Mouse (Mus musculus) stomach, embryonic 15.5 days (tissue): ENCODE results near the gene Ldhd. TPM values are rescaled to one million over a fixed set of nuclear protein-coding genes. Genes with fewer than 3 reads are reported as not detected.

Experiments
- ATAC-seq: fragments of 200-750 bp; cut with Nextera tagmentation; 2 replicates; pipeline ENCODE4 v1.8.0; 2017; ENCODE audit warnings: low read depth, moderate number of reproducible peaks, moderate TSS enrichment; ENCODE audit not compliant: insufficient read depth, low FRiP score
- H3K27ac ChIP-seq: fragments of 300-500 bp; sonication (generic); 2 replicates; pipeline ENCODE4 v1.5.1; 2015; ENCODE audit warnings: mild to moderate bottlenecking, inconsistent platforms
- H3K27me3 ChIP-seq: fragments of 300-500 bp; sonication (generic); replicated peaks from 2 replicates; pipeline ENCODE4 v1.6.1; 2015; ENCODE audit warnings: inconsistent platforms
- H3K36me3 ChIP-seq: fragments of 300-500 bp; sonication (generic); 2 replicates; pipeline ENCODE4 v1.6.1; 2015; ENCODE audit warnings: inconsistent platforms
- H3K4me1 ChIP-seq: fragments of 300-500 bp; sonication (generic); 2 replicates; pipeline ENCODE4 v1.6.1; 2015; ENCODE audit warnings: inconsistent platforms
- H3K4me2 ChIP-seq: fragments of 300-500 bp; sonication (generic); 2 replicates; pipeline ENCODE4 v1.6.1; 2015; ENCODE audit warnings: mild to moderate bottlenecking, inconsistent platforms
- H3K4me3 ChIP-seq: fragments of 300-500 bp; sonication (generic); replicated peaks from 2 replicates; pipeline ENCODE4 v1.5.1; 2015; ENCODE audit warnings: inconsistent platforms
- H3K9ac ChIP-seq: fragments of 300-500 bp; sonication (generic); 2 replicates; pipeline ENCODE4 v1.6.1; 2015; ENCODE audit warnings: inconsistent platforms
- H3K9me3 ChIP-seq: fragments of 300-500 bp; sonication (generic); 2 replicates; pipeline ENCODE4 v1.6.1; 2016; ENCODE audit warnings: inconsistent platforms
- WGBS: fragments of 180-500 bp; shearing (Covaris S2); methylation state at CpG from one replicate; pipeline ENCODE4 v1.1.7; 2015; 5-methylcytosine and 5-hydroxymethylcytosine counted together
- polyA plus RNA-seq: library from polyadenylated mRNA; unstranded; fragments of >200 nt; fragmentation: Nextera tagmentation; extraction: Ambion mirVana; gene quantifications from 2 replicates; pipeline ENCODE4 v1.2.1, GENCODE M21; 2015

The Ldhd gene
- polyA plus RNA-seq, 1 experiment from 2014 or later, result 1.2 TPM

- no peaks in the 10 kb centered on the region for H3K9me3 ChIP-seq
- H3K27ac ChIP-seq, result no peak overlapping the region
- ATAC-seq, result no peak
- no peak overlapping the region for H3K4me2 ChIP-seq
- WGBS, result 65% methylated on average over 7 of the region's 7 CpGs
- peaks cover 34% of the 10 kb centered on the region for H3K4me1 ChIP-seq
- H3K9ac ChIP-seq, result no peak overlapping the region
- no peaks in the 10 kb centered on the region for H3K27me3 ChIP-seq
- no peaks in the 10 kb centered on the region for H3K36me3 ChIP-seq
- H3K4me3 ChIP-seq, result no peak overlapping the region
Measured at GRCm38 (mm10) chr8:111592390-111592910, 37.7 kb downstream of the Ldhd start.

- H3K9ac ChIP-seq, result no peak overlapping the region
- peaks cover 22% of the 10 kb centered on the region for H3K4me1 ChIP-seq
- H3K27me3 ChIP-seq, result no peaks in the 10 kb centered on the region
- H3K9me3 ChIP-seq, result no peaks in the 10 kb centered on the region
- no peaks in the 10 kb centered on the region for H3K36me3 ChIP-seq
- H3K4me2 ChIP-seq, result no peak overlapping the region
- H3K4me3 ChIP-seq, result no peak overlapping the region
- H3K27ac ChIP-seq, result no peak overlapping the region
- ATAC-seq, result no peak
Measured at GRCm38 (mm10) chr8:111591176-111591575, 39.0 kb downstream of the Ldhd start.

GRCm38 (mm10) chr8:111590214-111590613 lies 40.0 kb downstream of the Ldhd start:
- no peak overlapping the region for H3K4me2 ChIP-seq
- no peaks in the 10 kb centered on the region for H3K27me3 ChIP-seq
- no peaks in the 10 kb centered on the region for H3K36me3 ChIP-seq
- no peak for ATAC-seq
- peaks cover 12% of the 10 kb centered on the region for H3K4me1 ChIP-seq
- no peak overlapping the region for H3K27ac ChIP-seq
- H3K9ac ChIP-seq, result no peak overlapping the region
- WGBS, result 57% methylated on average over 3 of the region's 3 CpGs
- no peaks in the 10 kb centered on the region for H3K9me3 ChIP-seq
- H3K4me3 ChIP-seq, result no peak overlapping the region

GRCm38 (mm10) chr8:111588336-111588735 lies 41.8 kb downstream of the Ldhd start:
- Histone ChIP-seq H3K36me3 (no peaks in the 10 kb centered on the region), H3K4me1 (peaks cover 4% of the 10 kb centered on the region), H3K27me3 (no peaks in the 10 kb centered on the region), H3K4me3 (no peak overlapping the region), H3K4me2 (no peak overlapping the region), H3K9me3 (no peaks in the 10 kb centered on the region), H3K9ac (no peak overlapping the region), H3K27ac (no peak overlapping the region)
- 84% methylated on average over 2 of the region's 2 CpGs for WGBS
- ATAC-seq, result no peak

GRCm38 (mm10) chr8:111587545-111588094 lies 42.6 kb downstream of the Ldhd start:
- Histone ChIP-seq H3K4me3 (no peak overlapping the region), H3K36me3 (no peaks in the 10 kb centered on the region), H3K9ac (no peak overlapping the region), H3K27me3 (no peaks in the 10 kb centered on the region), H3K27ac (no peak overlapping the region), H3K4me2 (no peak overlapping the region), H3K9me3 (no peaks in the 10 kb centered on the region), H3K4me1 (no peaks in the 10 kb centered on the region; the same call in none of the 2 replicates)
- WGBS, result 85% methylated on average over 1 of the region's 1 CpGs
- ATAC-seq, result no peak

- Histone ChIP-seq H3K9ac (no peak overlapping the region), H3K27me3 (no peaks in the 10 kb centered on the region), H3K36me3 (no peaks in the 10 kb centered on the region), H3K4me3 (no peak overlapping the region), H3K4me1 (no peaks in the 10 kb centered on the region), H3K4me2 (no peak overlapping the region), H3K9me3 (no peaks in the 10 kb centered on the region), H3K27ac (no peak overlapping the region)
- no peak for ATAC-seq
- WGBS, result 88% methylated on average over 3 of the region's 3 CpGs
Measured at GRCm38 (mm10) chr8:111584946-111585345, 45.2 kb downstream of the Ldhd start.

- H3K27me3 ChIP-seq, result no peaks in the 10 kb centered on the region
- whole genome bisulfite sequencing, result 54% methylated on average over 3 of the region's 3 CpGs
- no peak overlapping the region for H3K4me2 ChIP-seq
- H3K36me3 ChIP-seq, result no peaks in the 10 kb centered on the region
- ATAC-seq, result no peak
- no peak overlapping the region for H3K4me3 ChIP-seq
- H3K4me1 ChIP-seq, result no peaks in the 10 kb centered on the region
- H3K9me3 ChIP-seq, result no peaks in the 10 kb centered on the region
- H3K9ac ChIP-seq, result no peak overlapping the region
- no peak overlapping the region for H3K27ac ChIP-seq
Measured at GRCm38 (mm10) chr8:111582386-111582785, 47.8 kb downstream of the Ldhd start.

GRCm38 (mm10) chr8:111580306-111580705 lies 49.9 kb downstream of the Ldhd start:
- Histone ChIP-seq H3K9me3 (no peaks in the 10 kb centered on the region), H3K4me2 (no peak overlapping the region), H3K27me3 (no peaks in the 10 kb centered on the region), H3K4me1 (no peaks in the 10 kb centered on the region), H3K36me3 (no peaks in the 10 kb centered on the region), H3K9ac (no peak overlapping the region), H3K4me3 (no peak overlapping the region), H3K27ac (peak overlapping the region; percentile 11; the same call in 1 of the 2 replicates)
- ATAC-seq, result no peak
- 66% methylated on average over 3 of the region's 3 CpGs for WGBS

GRCm38 (mm10) chr8:111579318-111579717 lies 50.9 kb downstream of the Ldhd start:
- H3K9ac ChIP-seq, result no peak overlapping the region
- no peaks in the 10 kb centered on the region for H3K36me3 ChIP-seq
- H3K27me3 ChIP-seq, result no peaks in the 10 kb centered on the region
- no peaks in the 10 kb centered on the region for H3K4me1 ChIP-seq
- H3K4me2 ChIP-seq, result no peak overlapping the region
- no peak overlapping the region for H3K27ac ChIP-seq
- no peaks in the 10 kb centered on the region for H3K9me3 ChIP-seq
- H3K4me3 ChIP-seq, result no peak overlapping the region
- ATAC-seq, result no peak
- WGBS, result 100% methylated on average over 1 of the region's 1 CpGs

- Histone ChIP-seq H3K27ac (no peak overlapping the region), H3K9ac (no peak overlapping the region), H3K4me2 (no peak overlapping the region), H3K9me3 (no peaks in the 10 kb centered on the region), H3K4me1 (0 out of 2 replicates have a peak, but pooled peaks cover 2% of the 10 kb centered on the region), H3K4me3 (no peak overlapping the region), H3K36me3 (no peaks in the 10 kb centered on the region), H3K27me3 (no peaks in the 10 kb centered on the region)
- 83% methylated on average over 9 of the region's 9 CpGs for WGBS
- ATAC-seq, result no peak
Measured at GRCm38 (mm10) chr8:111577880-111578533, 52.2 kb downstream of the Ldhd start.

- Histone ChIP-seq H3K9me3 (no peaks in the 10 kb centered on the region), H3K27ac (no peak overlapping the region), H3K4me2 (no peak overlapping the region), H3K9ac (no peak overlapping the region), H3K27me3 (no peaks in the 10 kb centered on the region), H3K36me3 (no peaks in the 10 kb centered on the region), H3K4me3 (no peak overlapping the region), H3K4me1 (peaks cover 15% of the 10 kb centered on the region; the same call in 1 of the 2 replicates)
- ATAC-seq, result no peak
Measured at GRCm38 (mm10) chr8:111576501-111576900, 53.7 kb downstream of the Ldhd start.

GRCm38 (mm10) chr8:111575492-111575891 lies 54.7 kb downstream of the Ldhd start:
- Histone ChIP-seq H3K4me2 (no peak overlapping the region), H3K9ac (no peak overlapping the region), H3K4me1 (peaks cover 15% of the 10 kb centered on the region; the same call in 1 of the 2 replicates), H3K9me3 (no peaks in the 10 kb centered on the region), H3K36me3 (no peaks in the 10 kb centered on the region), H3K4me3 (no peak overlapping the region), H3K27me3 (no peaks in the 10 kb centered on the region), H3K27ac (no peak overlapping the region)
- no peak for ATAC-seq
- 90% methylated on average over 4 of the region's 4 CpGs for WGBS
